Mouse (Mus musculus) hindbrain, embryonic 15.5 days (tissue): ENCODE data around the gene Trpm5. TPM values are rescaled to one million over a fixed set of nuclear protein-coding genes. Genes with fewer than 3 reads are reported as not detected.

Source experiments
- ATAC-seq: fragments of 200-750 bp; cut with Nextera tagmentation; 2 replicates; pipeline ENCODE4 v1.8.0; 2017; ENCODE audit warnings: low read depth, moderate number of reproducible peaks, moderate TSS enrichment; ENCODE audit not compliant: low FRiP score
- H3K27ac ChIP-seq: fragments of 300-500 bp; sonication (generic); replicated peaks from 2 replicates; pipeline ENCODE4 v1.5.1; 2015; ENCODE audit warnings: mild to moderate bottlenecking, inconsistent platforms
- H3K27me3 ChIP-seq: fragments of 300-500 bp; sonication (generic); 2 replicates; pipeline ENCODE4 v1.6.1; 2015; ENCODE audit warnings: control low read depth, inconsistent platforms
- H3K36me3 ChIP-seq: fragments of 300-500 bp; sonication (generic); 2 replicates; pipeline ENCODE4 v1.6.1; 2015; ENCODE audit warnings: control low read depth, inconsistent platforms
- H3K4me1 ChIP-seq: fragments of 300-500 bp; sonication (generic); replicated peaks from 2 replicates; pipeline ENCODE4 v1.6.1; 2015; ENCODE audit warnings: control low read depth, inconsistent platforms
- H3K4me2 ChIP-seq: fragments of 300-500 bp; sonication (generic); 2 replicates; pipeline ENCODE4 v1.6.1; 2015; ENCODE audit warnings: moderate library complexity, mild to moderate bottlenecking, inconsistent platforms
- H3K4me3 ChIP-seq: fragments of 300-500 bp; sonication (generic); 2 replicates; pipeline ENCODE4 v1.5.1; 2015; ENCODE audit warnings: mild to moderate bottlenecking, inconsistent platforms
- H3K9ac ChIP-seq: fragments of 300-500 bp; sonication (generic); 2 replicates; pipeline ENCODE4 v1.6.1; 2015; ENCODE audit warnings: inconsistent platforms
- H3K9me3 ChIP-seq: fragments of 300-500 bp; sonication (generic); 2 replicates; pipeline ENCODE4 v1.6.1; 2016; ENCODE audit warnings: control low read depth, inconsistent platforms
- WGBS: fragments of 180-500 bp; shearing (Covaris S2); methylation state at CpG from one replicate; pipeline ENCODE4 v1.1.7; 2015; 5-methylcytosine and 5-hydroxymethylcytosine counted together
- polyA plus RNA-seq: library from polyadenylated mRNA; unstranded; fragments of >200 nt; fragmentation: Nextera tagmentation; extraction: Ambion mirVana; gene quantifications from 2 replicates; pipeline ENCODE4 v1.2.1, GENCODE M21; 2015

Trpm5 gene
- polyA plus RNA-seq, 1 experiment from 2014 or later: 2.7 TPM

DNA sequence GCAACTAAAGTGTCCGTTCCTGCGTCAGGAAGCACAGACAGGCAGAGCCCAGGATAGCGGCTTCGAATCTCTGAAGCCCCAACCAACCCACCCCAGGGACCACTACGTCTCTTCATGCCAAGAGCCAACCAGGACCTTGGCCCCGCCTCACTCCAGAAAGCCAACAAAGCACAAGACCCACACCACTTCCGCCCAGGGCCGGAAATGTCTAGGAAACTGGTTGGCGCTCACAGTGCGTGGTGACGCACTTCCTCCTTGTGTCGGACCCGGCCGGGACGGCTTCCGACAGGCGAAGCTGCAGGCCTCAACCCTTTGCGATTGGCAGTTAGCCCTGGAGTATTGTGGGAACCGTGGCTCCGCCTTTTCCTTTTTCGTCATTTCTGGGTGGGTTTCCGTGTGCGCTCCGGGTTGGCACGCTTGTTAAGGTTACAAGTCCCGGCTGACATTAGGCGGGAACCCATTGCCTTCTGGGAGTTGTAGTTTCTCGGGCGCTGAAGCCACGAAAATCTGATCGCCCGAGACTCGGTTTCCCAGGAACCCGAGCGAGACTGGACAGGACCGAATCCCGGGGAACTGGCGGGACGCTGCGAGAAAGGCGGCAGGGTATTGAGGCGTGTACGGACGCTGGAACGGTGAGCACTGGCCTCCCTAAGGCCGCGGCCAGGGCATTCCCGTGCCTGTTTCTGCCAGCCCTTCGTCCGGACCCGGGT lies 25.4 kb downstream of the Trpm5 start, which contains the start of gene Tssc4:
Tssc4 (plus strand) TSS at position 368 of the 710 bp plus-strand sequence.
- H3K27ac ChIP-seq: peak within 1 kb of the TSS; percentile 97
- peak within 1 kb of the TSS; percentile 98 for H3K4me2 ChIP-seq
- peaks cover 38% of the 10 kb centered on the region for H3K36me3 ChIP-seq
- H3K9me3 ChIP-seq: no peaks in the 10 kb centered on the region
- peaks cover 29% of the 10 kb centered on the region for H3K4me1 ChIP-seq
- peak within 1 kb of the TSS; percentile 90 for H3K4me3 ChIP-seq
- H3K9ac ChIP-seq: peak within 1 kb of the TSS; percentile 87
- under 1% methylated on average over 51 of the region's 51 CpGs for WGBS
- no peaks in the 10 kb centered on the region for H3K27me3 ChIP-seq
- ATAC-seq: peak; percentile 98

DNA sequence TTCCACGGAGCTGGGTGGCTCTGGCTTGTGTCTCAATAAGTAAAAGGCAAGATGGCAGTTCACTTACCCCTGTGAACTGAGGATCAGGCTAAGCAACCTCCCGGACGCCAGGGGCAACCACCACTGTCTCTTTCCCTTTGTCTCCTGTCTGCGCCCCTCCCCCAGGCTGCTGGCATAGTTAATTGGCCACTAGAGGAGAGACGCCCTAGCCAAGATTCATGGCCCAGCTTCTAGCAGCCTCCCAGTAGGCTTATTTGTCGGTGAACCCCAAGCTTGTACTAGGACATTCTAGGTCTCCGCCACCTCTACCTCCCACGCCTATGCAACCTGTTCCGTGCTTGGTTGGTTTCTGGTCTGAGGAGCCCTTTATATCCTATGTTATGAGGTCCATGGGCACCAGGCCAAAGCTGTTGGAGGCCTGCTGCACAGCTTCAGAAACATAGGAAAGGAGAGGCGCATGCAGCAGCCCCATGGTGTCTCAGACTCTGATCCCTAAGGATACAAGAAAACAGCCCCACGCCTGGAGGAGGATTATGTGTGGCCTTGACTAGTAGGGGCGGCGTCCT lies 26.0 kb downstream of the Trpm5 start:
- Histone ChIP-seq H3K4me2 (peak overlapping the region; percentile 78), H3K9me3 (no peaks in the 10 kb centered on the region), H3K4me1 (peaks cover 29% of the 10 kb centered on the region), H3K27me3 (no peaks in the 10 kb centered on the region), H3K4me3 (peak overlapping the region; percentile 90), H3K36me3 (peaks cover 44% of the 10 kb centered on the region), H3K9ac (peak overlapping the region; percentile 54), H3K27ac (peak overlapping the region; percentile 97)
- WGBS: 35% methylated on average over 13 of the region's 13 CpGs
- no peak; the same call in 1 of the 2 replicates for ATAC-seq

DNA sequence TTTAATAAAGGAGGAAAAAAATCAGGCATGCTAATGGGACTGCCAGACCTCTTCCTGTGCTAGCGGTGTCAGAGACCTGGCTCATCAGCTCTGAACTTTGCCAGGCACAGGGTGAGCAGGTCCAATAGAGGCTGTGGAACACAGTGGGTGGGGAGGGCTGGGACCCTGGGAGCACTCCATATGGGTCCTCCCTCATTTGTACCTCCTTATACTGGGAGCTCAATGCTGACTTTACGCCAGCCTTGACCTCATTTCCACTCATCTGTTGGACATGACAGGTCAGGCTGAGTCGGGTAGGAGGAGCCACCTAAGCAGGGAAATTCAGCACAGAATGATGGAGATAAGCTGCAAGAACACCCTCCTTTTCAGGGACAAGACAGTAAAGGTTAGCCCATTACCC lies 26.5 kb downstream of the Trpm5 start:
- Histone ChIP-seq H3K4me1 (peaks cover 29% of the 10 kb centered on the region), H3K4me2 (peak overlapping the region; percentile 78), H3K9ac (no peak overlapping the region), H3K27me3 (no peaks in the 10 kb centered on the region), H3K27ac (peak overlapping the region; percentile 97), H3K36me3 (peaks cover 48% of the 10 kb centered on the region), H3K4me3 (peak overlapping the region; percentile 90), H3K9me3 (no peaks in the 10 kb centered on the region)
- ATAC-seq: no peak
- WGBS: 61% methylated on average over 3 of the region's 3 CpGs

GRCm38 (mm10) chr7:143067469-143067868 lies 27.0 kb downstream of the Trpm5 start:
- H3K9me3 ChIP-seq: no peaks in the 10 kb centered on the region
- peak overlapping the region; percentile 97; the same call in 1 of the 2 replicates for H3K27ac ChIP-seq
- H3K27me3 ChIP-seq: no peaks in the 10 kb centered on the region
- H3K4me2 ChIP-seq: no peak overlapping the region
- 48% methylated on average over 2 of the region's 2 CpGs for WGBS
- H3K36me3 ChIP-seq: peaks cover 53% of the 10 kb centered on the region
- H3K4me1 ChIP-seq: peaks cover 32% of the 10 kb centered on the region
- no peak for ATAC-seq
- H3K9ac ChIP-seq: no peak overlapping the region
- no peak overlapping the region for H3K4me3 ChIP-seq

GRCm38 (mm10) chr7:143065692-143066091 lies 28.8 kb downstream of the Trpm5 start:
- H3K9me3 ChIP-seq: no peaks in the 10 kb centered on the region
- H3K9ac ChIP-seq: no peak overlapping the region
- H3K27me3 ChIP-seq: no peaks in the 10 kb centered on the region
- no peak overlapping the region for H3K4me2 ChIP-seq
- H3K36me3 ChIP-seq: peaks cover 59% of the 10 kb centered on the region
- H3K27ac ChIP-seq: no peak overlapping the region
- WGBS: 97% methylated on average over 2 of the region's 2 CpGs
- H3K4me1 ChIP-seq: peaks cover 28% of the 10 kb centered on the region
- H3K4me3 ChIP-seq: no peak overlapping the region
- ATAC-seq: no peak

GRCm38 (mm10) chr7:143064226-143064625 lies 30.2 kb downstream of the Trpm5 start:
- no peaks in the 10 kb centered on the region for H3K9me3 ChIP-seq
- WGBS: 17% methylated on average over 6 of the region's 6 CpGs
- H3K4me3 ChIP-seq: no peak overlapping the region
- no peaks in the 10 kb centered on the region for H3K27me3 ChIP-seq
- H3K9ac ChIP-seq: no peak overlapping the region
- peaks cover 26% of the 10 kb centered on the region for H3K4me1 ChIP-seq
- peaks cover 59% of the 10 kb centered on the region for H3K36me3 ChIP-seq
- no peak overlapping the region for H3K4me2 ChIP-seq
- H3K27ac ChIP-seq: peak overlapping the region; percentile 51
- no peak for ATAC-seq

DNA sequence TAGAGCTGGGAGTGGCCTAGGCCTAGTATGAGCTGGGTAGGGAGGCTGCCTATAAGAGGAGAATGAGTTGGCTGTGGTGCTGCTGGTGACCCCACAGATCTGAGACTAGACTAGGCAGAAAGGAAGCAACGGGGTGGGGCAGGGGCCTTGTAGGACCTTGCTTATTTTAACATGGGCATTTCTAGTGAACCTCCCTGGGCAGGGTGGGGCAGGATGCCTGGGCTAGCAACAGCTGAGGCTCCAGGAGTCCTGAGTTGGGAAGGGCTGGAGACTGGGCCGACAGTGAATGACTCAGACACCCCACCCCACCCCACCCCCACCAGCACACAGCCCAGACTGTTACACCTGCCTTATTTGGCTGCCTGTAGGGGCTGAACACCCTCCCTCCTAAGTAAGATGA lies 31.7 kb downstream of the Trpm5 start:
- Histone ChIP-seq H3K9ac (no peak overlapping the region), H3K27ac (no peak overlapping the region), H3K4me3 (no peak overlapping the region), H3K4me1 (peaks cover 30% of the 10 kb centered on the region), H3K9me3 (no peaks in the 10 kb centered on the region), H3K27me3 (no peaks in the 10 kb centered on the region), H3K4me2 (no peak overlapping the region), H3K36me3 (peaks cover 55% of the 10 kb centered on the region)
- no peak for ATAC-seq
- WGBS: 82% methylated on average over 2 of the region's 2 CpGs

DNA sequence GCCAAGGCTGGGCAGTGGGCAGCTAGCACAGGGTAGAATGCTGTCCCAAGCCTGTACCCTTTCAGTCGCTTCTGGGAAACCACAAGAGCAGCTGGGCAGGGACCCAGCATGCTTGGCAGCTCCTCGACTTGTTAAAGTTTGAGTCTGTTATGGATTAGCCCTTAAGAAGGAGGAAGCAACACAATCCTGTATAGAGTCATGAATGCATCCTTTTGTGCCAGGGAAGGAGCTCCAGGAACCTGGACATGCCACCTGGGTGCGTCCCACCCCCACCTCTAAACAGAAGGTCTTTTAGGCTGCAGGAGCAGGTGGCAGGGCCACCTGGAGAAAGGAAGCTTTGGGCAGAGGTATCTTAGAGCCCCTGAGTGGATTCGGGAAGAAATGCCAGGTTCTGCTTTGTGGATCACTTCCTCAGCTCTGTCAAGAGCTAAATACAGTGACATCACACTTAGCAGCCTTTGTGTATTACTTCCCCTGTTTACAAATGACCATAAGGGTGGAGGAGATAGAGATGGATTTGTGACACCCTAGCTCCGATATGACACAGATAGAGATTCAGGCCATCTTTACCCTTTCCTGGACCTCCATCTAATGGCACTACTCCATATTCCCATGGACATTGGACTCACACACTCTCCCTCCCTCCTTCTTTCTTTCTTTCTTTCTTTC lies 35.1 kb downstream of the Trpm5 start:
- no peak overlapping the region for H3K4me3 ChIP-seq
- peaks cover 59% of the 10 kb centered on the region for H3K4me1 ChIP-seq
- no peak overlapping the region for H3K4me2 ChIP-seq
- no peaks in the 10 kb centered on the region for H3K27me3 ChIP-seq
- peaks cover 25% of the 10 kb centered on the region for H3K36me3 ChIP-seq
- H3K9me3 ChIP-seq: no peaks in the 10 kb centered on the region
- H3K27ac ChIP-seq: peak overlapping the region; percentile 35; the same call in 1 of the 2 replicates
- WGBS: 69% methylated on average over 5 of the region's 5 CpGs
- ATAC-seq: no peak
- no peak overlapping the region for H3K9ac ChIP-seq

GRCm38 (mm10) chr7:143058221-143058697 lies 36.2 kb downstream of the Trpm5 start:
- peaks cover 69% of the 10 kb centered on the region for H3K4me1 ChIP-seq
- no peak for ATAC-seq
- WGBS: 80% methylated on average over 5 of the region's 5 CpGs
- H3K27ac ChIP-seq: peak overlapping the region; percentile 35; the same call in 1 of the 2 replicates
- H3K4me2 ChIP-seq: no peak overlapping the region; the same call in 1 of the 2 replicates
- H3K27me3 ChIP-seq: no peaks in the 10 kb centered on the region
- H3K9me3 ChIP-seq: no peaks in the 10 kb centered on the region
- no peak overlapping the region for H3K9ac ChIP-seq
- no peak overlapping the region for H3K4me3 ChIP-seq
- peaks cover 14% of the 10 kb centered on the region; the same call in 1 of the 2 replicates for H3K36me3 ChIP-seq

- WGBS: 90% methylated on average over 9 of the region's 9 CpGs
- no peak overlapping the region; the same call in 1 of the 2 replicates for H3K4me2 ChIP-seq
- no peak overlapping the region for H3K4me3 ChIP-seq
- H3K27ac ChIP-seq: peak overlapping the region; percentile 35; the same call in 1 of the 2 replicates
- H3K9me3 ChIP-seq: no peaks in the 10 kb centered on the region
- peaks cover 9% of the 10 kb centered on the region; the same call in 1 of the 2 replicates for H3K36me3 ChIP-seq
- peaks cover 69% of the 10 kb centered on the region for H3K4me1 ChIP-seq
- H3K27me3 ChIP-seq: no peaks in the 10 kb centered on the region
- ATAC-seq: no peak
- H3K9ac ChIP-seq: no peak overlapping the region
Observed at GRCm38 (mm10) chr7:143057667-143058220, 36.7 kb downstream of the Trpm5 start.

- Histone ChIP-seq H3K36me3 (peaks cover 5% of the 10 kb centered on the region; the same call in 1 of the 2 replicates), H3K4me1 (peaks cover 70% of the 10 kb centered on the region), H3K9ac (no peak overlapping the region), H3K9me3 (no peaks in the 10 kb centered on the region), H3K4me3 (no peak overlapping the region), H3K4me2 (no peak overlapping the region), H3K27me3 (no peaks in the 10 kb centered on the region), H3K27ac (no peak overlapping the region)
- no peak for ATAC-seq
- WGBS: 84% methylated on average over 5 of the region's 5 CpGs
Observed at GRCm38 (mm10) chr7:143057023-143057422, 37.4 kb downstream of the Trpm5 start.
